Mouse (Mus musculus): Measurements from ENCODE around the gene Serpinb8.

The Serpinb8 gene

GRCm38 (mm10) chr1:107589691-107590470 lies at the start of gene Serpinb8:
TSS of gene Serpinb8 (plus strand) at chr1:107590006.
- peak; percentile 49 to 52 for DNase-seq (ENCODE audit: low spot score in 2 of 2)

DNA sequence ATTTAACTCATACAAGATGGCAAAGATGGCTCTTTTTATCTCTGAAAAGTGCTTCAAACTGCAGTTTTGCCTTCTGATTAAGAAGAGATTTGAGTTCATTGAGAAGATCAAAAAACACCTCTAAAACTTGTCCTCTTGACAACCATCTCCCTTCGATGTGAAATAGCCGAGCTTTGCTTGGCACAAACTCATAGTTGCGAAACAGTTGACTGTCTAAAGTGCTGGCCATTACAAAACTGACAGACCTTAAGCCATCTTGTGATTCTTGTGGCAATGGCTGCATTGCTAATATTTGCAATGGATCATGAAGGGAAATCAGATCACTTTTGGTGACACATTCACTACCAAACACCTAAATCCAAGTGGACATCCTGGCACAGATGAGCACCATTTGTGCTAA lies 30.3 kb upstream of the Serpinb8 start:
- DNase-seq (ENCODE audit: low spot score in 2 of 2), result no peak

DNA sequence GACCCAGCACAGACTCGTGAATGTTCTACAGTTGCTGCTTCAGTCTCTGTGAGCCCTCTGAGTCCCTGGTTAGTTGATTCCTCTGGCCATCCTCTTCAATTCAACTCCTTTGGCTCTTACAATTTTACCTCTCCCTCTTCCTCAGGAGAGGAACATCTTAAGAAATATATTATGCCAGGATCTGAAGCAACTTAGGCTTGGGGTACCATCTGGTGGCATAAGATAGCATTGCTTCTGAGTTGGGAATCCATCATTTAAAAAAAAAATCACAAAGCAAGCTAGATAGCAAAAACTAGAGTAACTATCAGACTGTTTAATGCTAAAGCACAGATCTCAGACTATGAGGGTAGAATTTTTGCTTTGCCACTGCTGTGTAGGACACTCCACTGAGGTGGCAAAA lies 27.7 kb upstream of the Serpinb8 start:
- peak; percentile 32 to 50 for DNase-seq (ENCODE audit: low spot score in 2 of 2)

DNA sequence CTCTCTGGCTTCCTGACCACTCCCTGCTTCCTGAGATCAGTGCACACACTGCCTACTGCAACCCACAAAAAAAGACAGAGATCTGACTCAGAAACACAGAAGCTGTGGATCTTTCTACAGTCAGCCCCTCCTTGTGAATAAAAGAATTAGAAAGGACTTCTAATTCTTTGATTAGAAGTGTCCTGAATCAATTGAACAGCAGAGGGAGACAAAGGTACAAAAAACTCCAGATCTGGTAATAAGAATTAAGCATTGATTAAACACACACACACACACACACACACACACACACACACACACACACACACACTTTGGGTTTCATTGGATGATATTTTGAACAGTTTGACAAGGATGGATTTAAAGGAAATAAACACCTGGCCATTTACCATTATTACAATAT lies 24.2 kb upstream of the Serpinb8 start:
- DNase-seq (ENCODE audit: low spot score in 2 of 2), result no peak

GRCm38 (mm10) chr1:107576094-107576493 lies 13.7 kb upstream of the Serpinb8 start:
- no peak for DNase-seq (ENCODE audit: low spot score in 2 of 2)

GRCm38 (mm10) chr1:107577514-107577913 lies 12.3 kb upstream of the Serpinb8 start:
- DNase-seq (ENCODE audit: low spot score in 2 of 2), result no peak

GRCm38 (mm10) chr1:107581220-107581619 lies 8.6 kb upstream of the Serpinb8 start:
- DNase-seq (ENCODE audit: low spot score in 2 of 2), result peak; percentile 36 to 76

DNA sequence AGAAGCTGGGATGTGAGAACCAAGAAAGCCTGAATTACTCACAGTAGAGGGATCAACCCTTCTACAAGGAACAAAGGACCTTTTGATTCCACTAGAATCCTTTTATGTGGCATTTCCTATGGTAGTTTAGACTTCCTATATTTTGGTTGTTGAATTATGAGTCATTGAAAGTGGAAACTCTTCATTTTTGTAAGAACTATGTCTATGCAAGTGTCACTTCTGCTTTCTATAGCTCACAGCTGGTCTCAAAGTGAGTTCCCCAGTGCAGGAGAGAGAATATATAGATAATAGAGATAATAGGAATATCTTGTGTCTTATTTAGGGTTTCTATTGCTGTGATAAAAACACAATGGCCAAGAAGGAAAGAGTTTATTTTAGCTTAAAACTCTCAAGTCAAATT lies 6.9 kb upstream of the Serpinb8 start:
- DNase-seq (ENCODE audit: low spot score in 2 of 2), result no peak

DNA sequence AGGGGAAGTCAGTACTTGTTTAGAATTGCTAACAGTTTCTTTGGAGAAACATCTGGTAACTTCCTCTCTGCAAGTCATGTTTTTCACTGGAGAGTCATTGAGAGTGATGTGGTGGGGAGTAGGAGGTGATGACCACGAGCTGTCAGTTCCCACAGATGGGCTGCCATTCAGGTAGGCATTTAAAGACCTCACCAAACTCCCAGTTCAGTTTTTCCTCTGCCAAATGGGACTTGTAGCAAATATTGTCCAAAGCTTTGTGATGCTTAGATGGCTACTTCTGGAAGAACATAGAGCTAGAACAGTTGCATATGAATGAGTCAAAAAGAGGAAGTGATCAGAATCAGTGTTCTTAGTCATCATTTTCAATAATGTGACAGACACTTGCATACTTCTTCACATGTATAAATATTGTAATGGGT lies 5.8 kb upstream of the Serpinb8 start:
- no peak for DNase-seq (ENCODE audit: low spot score in 2 of 2)

GRCm38 (mm10) chr1:107584932-107585331 lies 4.9 kb upstream of the Serpinb8 start:
- no peak for DNase-seq (ENCODE audit: low spot score in 2 of 2)

GRCm38 (mm10) chr1:107586196-107586595 lies 3.6 kb upstream of the Serpinb8 start:
- no peak for DNase-seq (ENCODE audit: low spot score in 2 of 2)

GRCm38 (mm10) chr1:107588206-107588605 lies 1.6 kb upstream of the Serpinb8 start:
- DNase-seq (ENCODE audit: low spot score in 2 of 2), result no peak

DNA sequence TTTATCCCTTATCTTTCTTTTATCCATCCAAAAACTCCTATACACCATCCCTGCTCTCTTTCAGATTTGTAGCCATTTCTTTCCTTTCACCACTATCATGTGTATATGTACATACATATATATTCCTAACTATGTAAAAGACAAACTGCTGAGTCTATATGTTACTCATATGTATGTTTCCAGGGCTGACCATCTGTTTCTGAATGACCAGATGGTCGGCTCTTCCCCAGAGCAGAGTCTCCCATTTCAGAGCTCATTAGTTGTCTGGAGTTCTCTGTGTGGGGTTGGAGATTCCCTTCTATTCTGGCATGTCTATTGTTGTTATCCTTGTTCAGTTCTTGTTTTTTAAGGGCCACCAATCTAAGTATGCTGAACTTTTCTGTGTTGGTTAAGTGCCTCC lies 1.2 kb upstream of the Serpinb8 start:
- DNase-seq (ENCODE audit: low spot score in 2 of 2), result peak; percentile 23 to 43

- DNase-seq (ENCODE audit: low spot score in 2 of 2), result no peak
Measured at GRCm38 (mm10) chr1:107592644-107593043, 2.8 kb downstream of the Serpinb8 start.

- no peak for DNase-seq (ENCODE audit: low spot score in 2 of 2)
Measured at GRCm38 (mm10) chr1:107593469-107593868, 3.7 kb downstream of the Serpinb8 start.

GRCm38 (mm10) chr1:107596874-107597273 lies 7.1 kb downstream of the Serpinb8 start:
- no peak for DNase-seq (ENCODE audit: low spot score in 2 of 2)

GRCm38 (mm10) chr1:107598476-107598875 lies 8.7 kb downstream of the Serpinb8 start:
- peak; percentile 32 to 45 for DNase-seq (ENCODE audit: low spot score in 2 of 2)

DNA sequence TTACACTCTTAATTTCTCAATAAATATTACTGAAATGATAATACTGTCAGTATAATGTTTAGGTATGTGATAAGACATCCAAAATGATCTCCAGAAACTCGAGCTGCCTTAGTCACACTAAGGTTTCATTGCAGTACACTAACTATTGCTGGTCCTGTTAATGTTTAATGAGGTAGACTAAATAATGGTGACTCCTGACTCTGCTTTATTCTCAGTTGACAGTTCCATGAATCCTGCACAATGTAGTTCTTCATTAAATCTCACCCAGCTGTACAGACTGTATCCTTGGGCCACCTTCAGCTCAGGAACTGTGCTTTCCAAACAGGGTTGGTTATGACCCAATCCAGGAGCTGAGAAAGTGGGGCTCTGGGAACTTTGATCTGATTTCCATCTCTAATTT lies 19.1 kb downstream of the Serpinb8 start:
- DNase-seq (ENCODE audit: low spot score in 2 of 2), result no peak

DNA sequence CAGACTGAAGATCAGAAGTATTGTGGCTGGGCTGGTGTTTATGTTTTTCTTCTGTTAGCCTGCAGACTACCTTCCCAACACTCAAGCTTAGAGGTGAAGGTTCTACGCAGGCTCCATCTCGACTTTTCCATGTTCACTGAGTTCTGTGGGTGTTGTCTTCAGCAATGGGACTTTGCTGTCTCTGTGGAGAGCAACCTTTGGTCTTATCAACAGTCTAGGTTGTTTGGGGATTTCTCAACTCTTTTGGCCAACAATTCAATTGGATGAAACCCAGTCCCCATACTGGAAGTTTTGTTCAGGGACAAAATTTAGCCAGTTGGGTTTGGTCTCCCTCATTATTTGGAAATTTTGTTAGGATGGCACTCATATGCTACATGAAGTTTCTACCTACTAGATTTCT lies 24.3 kb downstream of the Serpinb8 start:
- DNase-seq (ENCODE audit: low spot score in 2 of 2), result no peak

DNA sequence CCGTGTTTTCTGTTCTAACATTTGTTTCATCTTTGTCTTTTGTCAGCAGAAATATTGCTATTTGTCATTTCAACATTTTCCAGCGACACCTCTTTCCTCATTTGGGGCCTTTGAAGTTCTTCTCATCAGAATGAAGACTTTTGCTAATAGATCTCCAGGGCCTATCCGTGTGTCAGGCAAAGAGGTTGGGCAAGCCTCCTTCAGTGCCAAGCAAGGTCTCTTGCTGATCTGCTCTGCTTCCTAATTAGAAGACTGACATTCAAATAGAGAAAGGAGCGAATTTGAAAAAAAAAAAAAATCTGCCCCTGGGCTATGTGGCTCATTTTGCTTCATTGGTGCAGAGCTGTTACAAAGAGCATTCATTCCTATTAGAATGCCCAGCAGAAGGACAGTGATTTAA lies 32.2 kb downstream of the Serpinb8 start:
- no peak for DNase-seq (ENCODE audit: low spot score in 2 of 2)

GRCm38 (mm10) chr1:107635936-107636335 lies 46.1 kb downstream of the Serpinb8 start:
- no peak for DNase-seq (ENCODE audit: low spot score in 2 of 2)

DNA sequence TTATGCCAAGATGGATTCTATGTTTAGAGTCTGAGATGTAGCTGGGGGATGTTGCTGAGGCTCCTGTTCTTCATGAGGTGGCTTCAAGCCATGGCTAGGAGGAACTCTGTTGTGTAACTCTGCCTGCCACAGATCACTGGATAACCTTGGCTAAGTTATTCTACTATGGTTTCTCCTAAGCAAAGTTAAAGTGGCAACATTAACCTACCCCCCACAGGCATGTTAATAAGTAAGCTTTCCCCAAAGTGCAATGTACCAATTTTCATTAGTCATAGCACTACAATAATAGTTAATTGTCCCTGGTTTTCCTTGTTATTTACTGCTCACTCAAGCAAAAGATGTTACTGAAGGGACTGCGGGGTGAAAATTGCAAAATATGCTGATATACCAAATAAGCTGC lies 48.2 kb downstream of the Serpinb8 start:
- no peak for DNase-seq (ENCODE audit: low spot score in 2 of 2)

GRCm38 (mm10) chr1:107638459-107638858 lies 48.7 kb downstream of the Serpinb8 start:
- no peak for DNase-seq (ENCODE audit: low spot score in 2 of 2)

Data from right cerebral cortex, postnatal 10 days (tissue).